Mouse (Mus musculus): ENCODE measurements around the gene Car4.

The Car4 gene

DNA sequence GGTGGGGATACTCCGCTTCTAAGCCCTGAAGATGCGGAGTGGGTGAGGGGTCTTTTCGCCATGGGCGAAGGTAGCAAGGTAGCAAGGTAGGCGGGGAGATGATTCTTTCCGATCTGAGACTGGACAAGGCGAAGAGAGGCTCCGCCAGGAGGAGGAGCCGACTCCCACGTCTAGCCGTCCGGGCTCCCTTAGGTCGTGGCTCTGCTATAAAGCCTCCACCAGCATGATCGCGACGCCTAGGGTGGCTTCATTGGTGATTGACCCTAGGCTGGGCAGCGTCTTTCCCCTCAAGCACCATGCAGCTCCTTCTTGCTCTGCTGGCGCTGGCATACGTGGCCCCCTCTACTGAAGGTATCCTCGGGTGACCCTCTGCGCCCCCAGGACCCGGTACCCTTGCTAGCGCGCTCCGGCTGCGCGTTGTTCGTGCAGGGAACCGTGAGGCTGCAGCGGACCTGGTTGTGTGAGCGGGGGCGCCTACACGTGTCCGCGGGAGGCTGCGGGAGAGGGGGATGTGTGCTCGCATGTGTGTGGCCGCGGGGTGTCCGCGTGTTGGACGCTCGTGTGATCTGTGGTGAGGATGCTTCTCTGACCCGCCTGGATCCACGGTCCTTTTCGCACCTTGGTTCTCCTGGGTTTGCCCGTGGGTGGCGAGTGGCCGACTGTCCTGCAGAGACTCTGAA, at the start of gene Car4:
Gene Car4, plus strand, starts transcription at position 196 of the 680 bp plus-strand sequence.
- DNase-seq (ENCODE audit: low spot score in 2 of 2): peak in 1 of 2 experiments; percentile 48

- DNase-seq (ENCODE audit: low spot score in 2 of 2): no peak
Measured at GRCm38 (mm10) chr11:84908480-84908879, 49.1 kb upstream of the Car4 start.

DNA sequence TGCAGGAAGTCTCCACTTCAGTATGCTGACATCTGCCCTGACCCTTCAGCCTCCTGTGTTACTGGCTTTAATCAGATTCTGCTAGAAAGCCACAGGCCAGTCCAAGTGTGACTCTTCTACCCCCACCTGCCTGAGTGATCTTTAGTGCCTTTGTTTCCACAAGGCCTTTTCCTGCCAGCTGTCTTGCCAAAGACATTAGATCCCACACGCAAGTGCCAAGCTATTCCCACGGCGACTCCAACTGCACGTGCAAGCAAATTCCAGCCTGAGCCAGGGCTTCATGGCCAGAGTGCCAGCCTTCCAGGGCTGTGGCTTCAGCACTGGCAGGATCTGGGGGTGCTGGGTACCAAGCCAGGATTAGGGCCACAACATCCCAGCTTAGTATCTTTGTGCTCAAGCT, 47.2 kb upstream of the Car4 start:
- DNase-seq (ENCODE audit: low spot score in 2 of 2): no peak

GRCm38 (mm10) chr11:84914673-84915072, 42.9 kb upstream of the Car4 start:
- no peak for DNase-seq (ENCODE audit: low spot score in 2 of 2)

DNA sequence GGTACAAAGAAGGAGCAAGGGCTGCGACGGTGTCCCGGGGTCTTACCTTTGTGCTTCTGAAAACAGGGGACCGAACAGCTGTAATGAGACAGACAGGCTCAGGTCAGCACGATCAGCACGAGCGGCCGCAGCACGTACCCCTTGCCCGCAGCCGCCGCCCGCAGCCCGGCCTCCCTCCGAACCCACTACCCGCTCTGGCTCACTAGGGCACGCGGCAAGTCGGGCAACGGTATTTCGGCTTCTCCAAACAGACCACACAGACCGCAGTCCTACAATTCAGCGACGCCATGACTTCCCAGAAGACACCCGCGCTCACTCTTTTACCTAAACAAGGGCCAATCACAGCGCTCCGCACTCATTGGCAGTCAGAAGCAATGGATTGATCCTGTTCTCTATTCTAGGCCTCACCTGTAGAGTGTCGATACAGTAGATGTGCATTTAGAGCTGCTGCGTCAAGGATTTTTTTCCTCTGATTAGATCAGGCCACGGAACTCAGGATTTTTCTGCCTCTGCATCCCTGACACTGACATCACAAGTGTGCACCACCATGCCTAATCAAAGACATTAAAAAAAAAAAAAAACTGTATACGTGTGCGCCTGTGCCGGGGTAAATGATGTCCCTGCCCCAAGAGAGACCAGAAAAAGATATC, 41.4 kb upstream of the Car4 start, which contains the start of gene Znhit3:
Gene Znhit3, minus strand, starts transcription at position 314 of the 650 bp plus-strand sequence.
- peak; percentile 90 to 94 for DNase-seq (ENCODE audit: low spot score in 2 of 2)

DNA sequence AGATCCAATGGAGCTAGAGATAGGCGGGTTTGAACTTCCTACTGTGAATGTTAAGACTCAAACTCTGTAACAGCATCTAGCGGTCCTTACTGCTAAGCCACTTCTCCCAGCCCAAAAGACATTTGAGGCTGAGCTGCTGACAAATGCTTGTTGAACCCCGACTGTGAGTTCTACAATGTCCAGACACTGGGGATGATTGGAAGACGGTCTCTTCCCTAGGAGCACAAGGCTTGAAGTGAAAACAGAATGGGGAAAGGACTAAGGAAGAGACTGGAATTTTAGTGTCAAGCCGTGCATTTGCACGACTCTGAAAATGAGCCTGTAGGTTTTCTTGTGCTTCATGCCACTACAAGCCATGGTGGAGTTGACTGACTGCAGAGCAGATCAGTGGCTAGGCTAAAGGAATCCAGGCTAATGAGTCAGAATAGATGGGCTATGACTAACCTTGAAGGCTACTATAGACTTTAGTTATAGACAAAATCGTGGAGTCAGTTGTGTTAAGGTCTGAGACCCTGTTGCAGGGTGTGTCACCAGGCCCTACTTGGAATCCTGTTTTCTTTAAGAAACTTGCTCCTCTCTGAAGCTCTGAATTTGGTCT, 40.8 kb upstream of the Car4 start:
- no peak for DNase-seq (ENCODE audit: low spot score in 2 of 2)

GRCm38 (mm10) chr11:84918425-84918824, 39.2 kb upstream of the Car4 start:
- DNase-seq (ENCODE audit: low spot score in 2 of 2): peak; percentile 91 to 94

GRCm38 (mm10) chr11:84919276-84919675, 38.3 kb upstream of the Car4 start:
- DNase-seq (ENCODE audit: low spot score in 2 of 2): no peak

DNA sequence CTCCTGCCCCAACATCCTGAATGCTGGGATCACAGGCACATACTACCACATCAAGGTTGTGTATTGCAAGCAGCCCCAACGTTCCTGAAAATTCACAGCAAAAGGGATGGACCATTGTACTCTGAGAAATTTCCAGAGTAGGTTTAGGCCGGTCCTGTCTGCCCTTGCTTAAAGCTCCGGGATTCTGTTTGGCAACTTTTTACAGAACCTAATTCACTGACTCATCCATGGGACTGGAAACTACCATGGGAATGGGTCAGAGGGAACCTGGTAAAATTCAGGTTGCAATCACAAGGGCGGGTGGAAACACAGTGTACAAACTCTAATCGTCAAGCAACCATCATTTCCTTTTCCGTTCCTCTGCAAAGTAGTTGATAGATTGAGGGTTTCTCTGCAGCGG, 37.6 kb upstream of the Car4 start:
- no peak for DNase-seq (ENCODE audit: low spot score in 2 of 2)

GRCm38 (mm10) chr11:84920981-84921380, 36.6 kb upstream of the Car4 start:
- no peak for DNase-seq (ENCODE audit: low spot score in 2 of 2)

DNA sequence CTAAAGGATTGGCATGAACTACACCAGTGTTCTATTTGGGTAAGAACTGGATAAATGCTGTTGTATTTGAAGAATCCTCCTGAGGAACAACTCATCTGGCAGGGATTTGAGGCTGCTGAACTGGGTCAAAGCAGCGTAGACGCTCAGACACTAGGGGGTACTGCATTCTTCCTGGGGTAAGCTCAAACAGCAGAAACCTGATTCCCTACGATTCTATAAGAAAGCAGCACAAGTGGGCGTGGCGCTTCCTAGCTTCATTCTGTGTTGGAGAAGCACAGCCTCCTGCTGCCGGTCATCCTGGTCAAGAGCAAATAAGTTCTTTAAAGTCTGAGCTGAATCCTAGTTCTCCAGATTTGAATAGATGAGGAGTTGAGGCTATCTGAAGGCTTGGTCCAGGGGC, 25.3 kb upstream of the Car4 start:
- no peak for DNase-seq (ENCODE audit: low spot score in 2 of 2)

DNA sequence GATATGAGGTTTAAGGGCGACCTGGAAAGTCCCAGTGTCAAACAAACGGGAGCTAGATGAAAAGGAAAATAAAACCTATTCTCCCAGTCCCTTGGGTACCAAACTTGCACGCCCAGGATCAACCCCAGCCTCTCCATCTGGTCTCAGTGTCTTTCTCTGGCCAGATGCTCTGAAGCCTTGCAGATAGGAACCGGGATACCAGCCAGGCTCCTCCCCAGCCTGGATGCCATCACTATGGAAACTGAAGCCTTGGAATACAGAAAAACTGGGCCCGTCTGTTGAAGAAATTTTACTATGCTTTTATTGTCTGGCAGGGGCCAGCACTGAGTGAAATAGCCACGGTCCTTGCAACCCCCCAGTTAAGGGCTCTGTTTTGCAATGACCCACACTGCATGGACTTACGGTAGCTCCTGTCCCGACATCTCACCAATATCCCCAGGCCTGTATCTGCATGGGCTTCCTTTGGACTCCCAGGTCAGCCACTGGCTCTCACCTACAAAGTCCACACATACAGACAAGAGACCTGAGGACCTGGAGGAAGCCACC, 18.0 kb upstream of the Car4 start:
- peak; percentile 79 to 88 for DNase-seq (ENCODE audit: low spot score in 2 of 2)

GRCm38 (mm10) chr11:84940140-84940539, 17.4 kb upstream of the Car4 start:
- peak; percentile 42 to 49 for DNase-seq (ENCODE audit: low spot score in 2 of 2)

DNA sequence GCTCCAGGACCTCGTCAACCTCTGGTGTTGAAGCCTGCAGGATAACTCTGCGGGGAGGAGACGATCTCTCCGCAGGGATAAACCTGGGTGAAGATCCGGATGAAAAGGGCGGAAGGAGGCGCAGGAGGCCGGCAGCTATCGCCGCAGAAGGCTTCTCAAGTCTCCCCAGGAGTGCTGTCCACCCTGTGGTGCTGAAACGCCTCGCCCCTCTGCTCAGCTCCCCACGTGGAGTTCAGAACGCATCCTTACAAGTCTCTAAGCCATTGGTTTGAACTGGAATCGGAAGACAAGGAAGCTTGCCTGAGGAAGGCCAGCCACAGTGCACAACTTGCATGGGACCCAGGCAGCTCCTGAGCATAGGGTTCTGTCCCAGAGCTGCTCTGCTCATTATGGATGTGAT, 13.6 kb upstream of the Car4 start:
- peak in 1 of 2 experiments; percentile 49 for DNase-seq (ENCODE audit: low spot score in 2 of 2)

GRCm38 (mm10) chr11:84944639-84945435, 12.7 kb upstream of the Car4 start:
- DNase-seq (ENCODE audit: low spot score in 2 of 2): no peak

GRCm38 (mm10) chr11:84945841-84946240, 11.7 kb upstream of the Car4 start:
- DNase-seq (ENCODE audit: low spot score in 2 of 2): no peak

DNA sequence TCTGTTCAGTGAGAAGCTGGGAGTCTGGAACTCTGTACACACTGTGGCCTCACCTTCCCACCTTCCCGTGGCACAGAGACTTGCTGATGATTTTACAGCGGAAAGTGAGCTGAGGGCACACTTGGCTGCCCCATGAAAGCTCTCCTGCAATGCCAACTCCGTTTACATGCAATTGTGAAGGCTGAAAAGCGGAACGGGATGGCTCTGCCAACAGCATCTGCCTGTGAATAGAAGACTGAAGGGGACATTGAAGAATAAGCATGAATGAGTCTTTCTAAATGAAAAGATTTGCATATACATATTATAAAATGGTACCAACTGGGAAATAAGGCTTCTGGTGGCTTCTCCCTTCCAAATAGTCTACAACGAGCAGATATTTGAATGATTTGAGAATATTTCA, 10.4 kb upstream of the Car4 start:
- no peak for DNase-seq (ENCODE audit: low spot score in 2 of 2)

GRCm38 (mm10) chr11:84948114-84948513, 9.5 kb upstream of the Car4 start:
- no peak for DNase-seq (ENCODE audit: low spot score in 2 of 2)

DNA sequence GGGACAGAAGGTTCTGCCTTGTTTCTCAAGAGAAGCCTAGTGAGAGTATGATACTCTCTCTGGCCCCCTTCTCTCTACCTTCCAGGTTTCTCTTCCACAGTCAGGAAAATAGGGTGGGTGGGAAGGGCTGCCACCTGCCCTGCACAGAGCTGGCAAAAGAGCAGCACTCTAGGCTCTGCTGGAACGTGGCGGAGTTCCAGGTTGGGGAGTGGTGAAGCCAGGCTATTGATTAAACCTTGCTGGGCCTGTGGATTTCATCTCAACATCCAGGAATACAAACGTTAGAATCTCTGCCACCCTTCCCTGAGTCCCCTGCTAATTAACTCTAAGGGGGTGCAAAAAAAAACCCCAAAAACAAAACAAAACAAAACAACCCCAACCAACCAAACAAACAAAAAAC, 9.1 kb upstream of the Car4 start:
- no peak for DNase-seq (ENCODE audit: low spot score in 2 of 2)

DNA sequence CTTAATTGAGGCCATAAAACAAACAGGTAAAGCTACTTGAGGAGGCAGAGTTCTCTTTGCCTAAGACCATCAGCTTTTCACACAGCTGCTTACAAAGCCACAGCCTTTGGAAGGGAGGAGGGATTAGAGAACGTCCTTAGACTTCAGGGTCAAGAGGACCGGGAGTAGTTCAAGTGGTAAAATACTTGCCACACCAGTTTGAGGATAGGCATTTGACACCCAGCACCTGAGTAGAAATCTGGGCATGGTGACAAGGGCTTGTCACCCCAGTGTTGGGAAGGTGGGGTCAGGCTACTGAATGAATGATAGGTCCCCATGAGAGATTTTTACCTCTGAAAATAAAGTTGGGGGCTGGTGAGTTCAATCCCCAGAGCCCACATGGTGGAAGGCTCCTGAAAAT, 5.0 kb upstream of the Car4 start:
- DNase-seq (ENCODE audit: low spot score in 2 of 2): no peak

DNA sequence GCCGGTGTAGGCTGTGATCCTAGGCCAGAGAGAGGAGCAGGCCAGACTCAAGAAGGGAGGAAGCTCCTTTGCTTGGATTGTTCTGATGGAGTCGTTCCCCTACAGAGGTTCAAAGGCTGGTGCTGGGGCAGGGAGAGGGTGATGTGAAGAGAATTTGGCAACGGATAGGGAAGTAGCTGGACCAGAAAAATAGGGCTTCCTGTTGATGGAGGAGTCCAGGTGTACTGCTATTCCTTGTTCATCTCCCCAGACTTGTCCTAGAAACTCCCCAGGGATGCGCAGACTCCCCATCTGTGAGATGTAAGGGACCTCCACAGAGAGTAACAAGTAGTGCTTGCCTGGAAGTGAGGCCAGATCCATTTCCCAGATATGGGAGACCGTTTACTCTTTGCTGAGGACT, 1.2 kb upstream of the Car4 start:
- no peak for DNase-seq (ENCODE audit: low spot score in 2 of 2)

GRCm38 (mm10) chr11:84957171-84957570, 415 bp upstream of the Car4 start:
- no peak for DNase-seq (ENCODE audit: low spot score in 2 of 2)

All from right cerebral cortex, postnatal 10 days (tissue).